Mouse (Mus musculus) frontal cortex, postnatal 36 days (tissue): Measurements from ENCODE around the gene Klhl42.

ENCODE experiments used
- DNase-seq, 2 experiments: peaks; one replicate each; pipeline ENCODE4 v3.0.0; 2022; ENCODE audit warnings: low spot score in 2 of 2

Klhl42 gene

DNA sequence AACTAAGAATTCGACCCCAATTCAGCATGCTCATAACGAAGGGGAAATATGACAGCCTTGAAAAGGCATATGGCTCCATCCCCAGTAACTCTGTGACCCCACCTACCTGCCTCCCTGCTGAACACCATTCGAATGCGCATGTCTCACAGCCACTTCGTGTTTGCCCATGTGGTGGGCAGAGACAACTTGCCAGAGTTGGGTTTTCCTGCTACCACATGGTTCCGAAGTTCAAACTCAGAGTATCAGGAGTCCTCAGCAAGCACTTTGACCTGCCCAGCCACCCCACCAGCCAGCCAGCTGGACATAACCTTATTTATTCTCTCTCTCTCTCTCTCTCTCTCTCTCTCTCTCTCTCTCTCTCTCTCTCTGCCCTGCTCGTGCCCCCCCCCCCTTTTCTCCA, 3.4 kb upstream of the Klhl42 start:
- no peak for DNase-seq

DNA sequence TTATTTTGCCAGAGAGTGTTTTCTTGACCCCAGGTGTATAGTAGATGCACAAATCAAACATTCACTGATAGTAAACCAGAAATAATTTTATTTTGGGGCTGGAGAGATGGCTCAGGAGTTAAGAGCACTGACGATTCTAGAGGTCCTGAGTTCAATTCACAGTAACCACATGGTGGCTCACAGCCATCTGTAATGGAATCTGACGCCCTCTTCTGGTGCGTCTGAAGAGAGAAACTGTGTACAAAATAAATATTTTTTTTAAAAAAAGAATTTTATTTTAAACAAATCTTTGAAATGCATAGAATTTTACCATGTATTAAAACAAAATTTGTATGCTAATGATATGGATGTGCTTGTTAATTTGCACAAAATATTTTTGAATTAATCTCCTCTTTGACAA, 2.7 kb upstream of the Klhl42 start:
- DNase-seq, result no peak

- no peak for DNase-seq
These were observed 988 bp upstream of the Klhl42 start for GRCm38 (mm10) chr6:147090191-147090590.

DNA sequence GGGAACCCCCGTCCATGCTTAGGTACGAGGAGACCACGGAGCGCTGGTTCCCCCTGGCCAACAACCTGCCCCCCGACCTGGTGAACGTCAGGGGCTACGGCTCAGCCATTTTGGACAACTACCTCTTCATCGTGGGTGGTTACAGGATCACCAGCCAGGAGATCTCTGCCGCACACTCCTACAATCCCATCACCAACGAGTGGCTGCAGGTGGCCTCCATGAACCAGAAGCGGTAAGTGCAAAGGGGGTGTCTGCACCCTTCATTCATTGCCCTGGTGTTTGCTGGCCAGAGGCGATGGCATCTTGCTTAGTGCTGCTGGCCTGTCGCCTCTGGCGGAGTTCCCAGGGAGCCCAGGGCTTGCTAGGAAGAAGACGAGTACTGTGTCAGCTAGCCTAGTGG, 957 bp downstream of the Klhl42 start:
- DNase-seq, result peak; percentile 44 to 49

- DNase-seq, result no peak
These were observed 3.6 kb downstream of the Klhl42 start for GRCm38 (mm10) chr6:147094771-147095170.

DNA sequence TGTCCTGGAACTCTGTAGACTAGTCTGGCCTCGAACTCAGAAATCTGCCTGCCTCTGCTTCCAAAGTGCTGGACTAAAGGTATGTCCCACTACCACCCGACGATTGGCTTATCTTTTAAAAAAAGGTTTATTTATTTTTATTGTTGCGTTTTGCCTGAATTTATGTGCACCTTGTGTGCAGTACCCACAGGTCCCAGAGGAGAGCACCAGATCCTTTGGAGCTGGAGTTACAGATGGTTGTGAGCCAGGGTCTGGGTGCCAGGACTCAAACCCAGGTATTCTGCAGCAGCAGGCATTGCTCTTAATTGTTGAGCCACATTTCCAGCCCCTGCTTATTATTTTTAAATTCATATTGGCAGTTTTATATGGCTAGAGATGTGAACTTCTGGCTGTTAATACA, 4.9 kb downstream of the Klhl42 start:
- DNase-seq, result no peak

DNA sequence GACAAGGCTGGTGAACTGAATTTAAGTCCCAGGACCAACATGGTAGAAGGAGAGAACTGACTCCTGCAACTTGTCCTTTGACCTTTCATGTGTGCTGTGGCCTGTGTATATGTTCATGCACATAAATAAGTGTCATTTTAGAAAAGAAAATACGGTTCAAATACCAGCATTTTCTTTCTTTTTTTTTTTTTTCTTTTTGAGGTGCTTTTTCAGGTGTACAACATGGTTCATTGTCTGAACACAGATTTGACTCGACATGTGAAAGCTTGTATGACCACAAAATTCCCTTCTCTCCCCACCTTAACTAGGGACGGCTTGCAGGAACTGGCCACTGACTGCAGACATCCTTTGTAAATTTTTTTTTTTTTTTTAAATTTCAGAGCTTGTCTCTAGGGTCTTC, 5.8 kb downstream of the Klhl42 start:
- DNase-seq, result no peak

GRCm38 (mm10) chr6:147097346-147097929, 6.3 kb downstream of the Klhl42 start:
- DNase-seq, result no peak

DNA sequence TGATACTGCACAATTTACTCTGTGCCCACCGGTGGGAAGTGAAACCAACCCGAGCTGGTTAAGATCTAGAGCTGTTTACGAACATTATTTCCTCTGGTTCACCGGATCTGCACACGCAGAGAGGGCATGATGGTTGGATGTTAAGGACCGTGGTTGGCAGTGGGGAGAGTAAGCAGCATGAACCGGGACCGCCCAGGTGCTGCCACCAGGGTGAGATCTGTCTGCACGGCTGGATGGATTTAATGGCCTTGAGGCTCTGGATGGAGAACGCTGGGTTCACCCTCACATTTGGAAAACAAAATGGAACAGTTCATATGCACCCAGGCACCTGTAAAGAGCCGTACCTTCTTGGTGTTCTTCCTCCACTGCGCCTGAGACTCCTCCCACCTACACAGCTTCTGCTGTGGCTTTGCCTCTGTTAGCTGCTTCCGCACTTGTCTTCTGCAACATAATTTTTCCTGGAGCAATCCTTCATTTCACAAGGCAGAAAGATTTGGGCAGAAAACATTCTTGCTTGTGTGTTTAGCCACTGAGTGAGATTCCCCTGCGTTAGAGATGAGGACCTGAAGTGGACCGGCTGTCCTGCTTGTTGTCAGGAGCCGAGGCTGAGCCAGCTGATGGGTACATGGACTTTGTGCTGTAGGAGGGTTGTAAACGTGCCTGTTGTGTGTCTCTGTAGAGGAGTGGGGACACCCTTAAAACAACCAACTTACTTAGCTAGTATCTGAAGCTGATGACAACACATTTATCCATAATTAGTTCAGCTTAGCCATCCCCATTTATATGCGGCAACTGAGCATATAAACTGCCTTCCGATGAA, 8.5 kb downstream of the Klhl42 start:
- no peak for DNase-seq

DNA sequence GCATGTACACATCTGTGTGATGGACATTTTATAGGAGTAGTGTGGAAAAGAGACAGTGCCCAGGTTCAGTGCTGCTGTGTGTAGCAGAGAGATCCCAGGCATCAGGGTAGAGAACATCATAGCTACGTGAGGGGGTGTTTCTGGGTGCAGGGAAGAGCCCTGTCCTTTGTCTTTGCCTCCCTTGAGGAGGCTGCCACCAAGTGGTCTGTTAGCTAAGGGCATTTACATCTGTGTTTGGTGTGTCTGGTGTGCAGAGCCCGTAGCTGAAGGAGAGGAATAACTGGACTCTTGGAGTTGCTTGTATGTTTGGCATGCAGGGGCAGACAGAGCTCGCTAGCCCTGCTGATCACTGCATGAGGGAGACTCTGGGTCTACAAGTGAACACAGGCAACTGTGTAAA, 11.1 kb downstream of the Klhl42 start:
- DNase-seq, result no peak

DNA sequence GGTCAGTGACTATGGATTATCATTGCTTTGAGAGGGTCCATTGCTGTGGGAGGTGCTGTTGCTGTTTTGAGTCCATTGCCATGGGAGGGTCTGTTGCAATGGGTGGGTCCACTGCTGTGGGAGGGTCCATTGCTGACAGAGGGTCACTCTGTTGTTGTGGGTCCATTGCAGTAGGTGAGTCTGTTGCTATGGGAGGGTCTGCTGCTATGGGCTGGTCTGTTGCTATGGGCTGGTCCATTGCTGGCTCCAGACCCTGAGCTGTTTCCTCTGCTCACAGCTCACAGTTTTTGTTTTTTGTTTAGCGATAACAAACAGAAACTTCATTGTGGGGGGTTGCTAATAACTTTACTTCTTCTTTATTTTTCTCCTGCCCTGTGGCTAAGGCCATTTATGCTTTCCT, 14.3 kb downstream of the Klhl42 start:
- no peak for DNase-seq

DNA sequence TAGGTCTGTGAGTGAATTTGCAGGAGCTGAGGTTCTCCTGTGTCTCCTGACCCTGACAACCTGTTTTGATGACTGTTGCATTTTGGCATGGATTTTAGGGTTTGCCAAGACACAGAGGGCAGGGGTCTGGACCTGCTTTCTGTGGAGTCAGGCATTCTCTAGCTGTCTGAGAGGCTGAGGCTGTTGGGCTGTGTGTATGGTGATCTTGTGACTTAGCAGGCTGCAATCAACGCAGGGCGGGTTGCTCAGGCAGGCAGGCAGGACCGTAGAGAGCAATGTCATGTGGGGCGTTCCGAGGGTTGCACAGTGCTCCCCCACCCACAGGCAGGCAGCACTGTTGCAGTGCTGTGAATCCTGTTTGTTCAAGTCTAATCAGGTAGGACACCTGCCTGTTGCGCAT, 15.5 kb downstream of the Klhl42 start:
- no peak for DNase-seq

GRCm38 (mm10) chr6:147109283-147109682, 18.1 kb downstream of the Klhl42 start:
- no peak for DNase-seq

DNA sequence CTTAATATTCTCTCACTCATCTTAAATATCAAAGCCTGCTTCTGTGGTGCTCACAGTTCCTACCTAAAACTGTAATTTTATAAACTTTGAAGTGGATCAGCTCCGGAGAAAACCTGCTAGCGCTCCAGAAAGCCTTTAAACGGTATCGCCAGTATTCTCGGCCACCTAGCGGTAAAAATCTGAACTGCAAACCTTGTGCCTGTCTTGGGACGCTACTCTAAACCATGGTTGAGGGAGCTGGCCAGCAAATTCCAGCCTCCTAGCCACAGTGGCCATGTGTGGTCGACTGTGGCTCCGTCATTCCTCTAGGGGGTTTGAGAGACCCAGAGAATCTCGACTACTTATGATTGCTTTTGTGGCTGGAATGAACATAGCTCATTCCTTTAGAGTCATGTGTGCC, 25.4 kb downstream of the Klhl42 start:
- peak; percentile 78 to 88 for DNase-seq

- no peak for DNase-seq
These were observed 26.6 kb downstream of the Klhl42 start for GRCm38 (mm10) chr6:147117764-147118163.

GRCm38 (mm10) chr6:147118190-147118589, 27.0 kb downstream of the Klhl42 start:
- DNase-seq, result no peak

DNA sequence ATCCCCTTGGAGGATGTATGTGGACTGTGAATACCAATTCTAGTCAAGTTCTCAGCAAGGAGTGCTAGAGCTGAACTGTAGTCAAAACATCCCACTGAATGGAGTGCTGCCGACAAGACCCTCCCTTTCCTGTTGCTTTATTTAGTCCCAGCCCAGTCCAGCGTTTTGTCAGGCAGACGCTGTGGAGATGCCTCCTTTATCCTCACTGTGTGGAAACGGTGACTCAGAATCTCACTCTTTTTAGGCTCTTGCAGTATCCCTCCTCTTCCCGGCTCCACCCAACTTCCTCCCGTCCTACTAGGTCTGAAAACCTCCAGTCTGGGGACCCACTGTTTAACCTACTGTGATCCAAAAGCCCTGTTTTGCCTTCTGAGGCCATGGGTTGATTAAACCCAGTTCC, 30.1 kb downstream of the Klhl42 start:
- peak in 1 of 2 experiments; percentile 23 for DNase-seq

DNA sequence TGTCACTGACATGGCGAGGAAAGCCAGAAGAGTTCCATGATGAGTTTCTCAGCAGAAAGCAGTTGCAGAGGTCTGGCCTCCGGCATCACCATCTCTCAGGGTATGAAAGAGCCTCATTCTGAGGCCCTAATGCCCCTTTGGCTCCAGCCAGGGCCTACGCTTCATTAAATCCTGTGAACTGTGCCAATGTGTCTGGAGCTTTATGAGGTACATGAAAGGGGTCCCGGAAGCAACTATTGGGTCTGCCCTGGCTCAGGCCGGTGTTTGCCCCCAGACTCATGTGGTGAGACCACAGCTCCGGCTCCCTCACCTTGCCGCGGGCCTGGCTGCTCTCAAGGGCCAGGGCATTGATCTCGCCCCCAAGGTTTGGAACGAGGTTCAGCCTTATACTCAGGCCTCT, 36.1 kb downstream of the Klhl42 start:
- DNase-seq, result no peak

DNA sequence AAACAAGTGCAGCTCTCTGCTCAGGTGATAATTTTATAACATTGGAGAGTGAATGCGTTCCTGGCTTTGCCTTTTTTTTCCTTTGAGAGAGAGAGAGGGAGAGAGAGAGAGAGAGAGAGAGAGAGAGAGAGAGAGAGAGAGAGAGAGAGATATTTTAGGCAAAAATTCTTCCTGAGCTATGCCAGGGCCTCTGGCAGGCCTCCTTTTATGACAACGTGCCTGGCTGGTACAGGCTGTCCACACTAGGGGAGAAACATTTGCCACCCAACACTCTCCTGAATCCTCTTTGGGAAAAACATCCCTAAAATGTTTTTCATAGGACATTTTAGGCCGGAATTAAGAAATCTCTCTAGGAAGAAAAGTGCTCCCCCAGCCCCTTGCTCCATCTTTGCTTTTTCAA, 47.1 kb downstream of the Klhl42 start:
- DNase-seq, result no peak

DNA sequence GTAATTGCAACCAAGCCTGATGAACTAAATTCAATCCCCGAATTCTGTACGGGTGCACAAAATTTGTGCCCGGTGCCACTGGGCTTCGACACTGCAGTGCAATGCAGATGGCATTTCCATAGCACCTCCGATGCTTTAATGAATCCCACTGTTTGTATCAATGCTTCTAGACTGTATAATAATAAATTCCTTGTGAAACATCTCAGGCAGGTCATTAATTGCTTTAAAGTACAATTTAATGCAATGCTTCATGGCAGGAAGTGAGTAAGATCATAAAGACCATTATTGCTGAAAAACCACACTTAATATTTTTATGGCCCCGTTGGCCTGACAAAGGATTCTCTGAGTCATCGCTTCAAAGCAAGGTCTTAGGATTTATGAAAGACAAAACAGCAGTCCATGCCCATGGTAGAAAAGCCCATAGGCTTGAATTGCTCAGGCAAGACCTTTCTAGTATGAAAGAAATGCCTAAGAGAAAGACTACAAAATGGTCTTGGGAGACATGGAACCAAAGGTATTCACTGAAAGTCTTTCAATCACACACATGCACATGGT, 49.5 kb downstream of the Klhl42 start:
- no peak for DNase-seq

GRCm38 (mm10) chr6:147144664-147145063, 53.5 kb downstream of the Klhl42 start:
- no peak for DNase-seq

- DNase-seq, result peak in 1 of 2 experiments; percentile 19
These were observed 54.1 kb downstream of the Klhl42 start for GRCm38 (mm10) chr6:147145277-147145676.

DNA sequence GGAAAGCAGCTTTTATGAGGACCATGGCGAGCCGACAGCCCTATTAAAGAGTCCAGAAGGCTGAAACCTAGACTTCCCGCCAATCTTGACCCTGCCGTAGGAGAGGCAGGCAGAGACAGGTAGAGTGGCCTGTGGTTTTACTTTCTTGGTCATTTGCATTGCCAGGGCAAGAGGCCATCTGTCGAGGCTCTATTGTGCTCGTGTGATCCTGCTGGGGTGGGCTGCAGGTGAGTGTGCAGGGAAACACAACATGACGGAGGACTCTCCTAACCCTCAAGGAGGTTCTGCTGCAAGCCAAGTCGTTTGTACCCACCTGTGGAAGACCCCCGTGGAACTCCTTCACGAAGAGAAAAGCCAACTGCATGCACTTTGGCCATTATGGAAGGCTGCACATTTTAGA, 54.6 kb downstream of the Klhl42 start:
- DNase-seq, result no peak
